Mouse (Mus musculus) frontal cortex, postnatal 25 days (tissue): ENCODE results near the gene Grin1.

Source experiments
- DNase-seq, 2 experiments: peaks; one replicate each; pipeline ENCODE4 v3.0.0; 2022; ENCODE audit warnings: low spot score in 2 of 2

Grin1 gene

GRCm38 (mm10) chr2:25318971-25319773 lies at the start of gene Grin1:
Grin1 (minus strand) TSS chr2:25319187.
- DNase-seq: peak; percentile 71 to 77

- peak in 1 of 2 experiments; percentile 41 for DNase-seq
These were observed 46.2 kb upstream of the Grin1 start, which contains the start of gene Uap1l1 for GRCm38 (mm10) chr2:25365091-25365761. Uap1l1 (minus strand) TSS chr2:25365682.

- no peak for DNase-seq
These were observed 45.7 kb upstream of the Grin1 start for GRCm38 (mm10) chr2:25364761-25365090.

- no peak for DNase-seq
These were observed 45.3 kb upstream of the Grin1 start for GRCm38 (mm10) chr2:25364313-25364712.

- DNase-seq: no peak
These were observed 44.6 kb upstream of the Grin1 start for GRCm38 (mm10) chr2:25363478-25364178.

- no peak for DNase-seq
These were observed 40.9 kb upstream of the Grin1 start for GRCm38 (mm10) chr2:25359848-25360247.

GRCm38 (mm10) chr2:25356208-25357079 lies 37.5 kb upstream of the Grin1 start, which contains the start of gene Dpp7:
Dpp7 (minus strand) TSS chr2:25356359.
- peak; percentile 54 to 73 for DNase-seq

- DNase-seq: no peak
These were observed 36.6 kb upstream of the Grin1 start for GRCm38 (mm10) chr2:25355419-25356066.

GRCm38 (mm10) chr2:25354211-25354610 lies 35.2 kb upstream of the Grin1 start:
- DNase-seq: no peak

- DNase-seq: no peak
These were observed 31.7 kb upstream of the Grin1 start for GRCm38 (mm10) chr2:25350701-25351100.

- DNase-seq: no peak
These were observed 30.5 kb upstream of the Grin1 start for GRCm38 (mm10) chr2:25349499-25349898.

GRCm38 (mm10) chr2:25348162-25348561 lies 29.2 kb upstream of the Grin1 start:
- no peak for DNase-seq

- DNase-seq: no peak
These were observed 19.3 kb upstream of the Grin1 start for GRCm38 (mm10) chr2:25338303-25338702.

- no peak for DNase-seq
These were observed 14.6 kb upstream of the Grin1 start for GRCm38 (mm10) chr2:25333569-25333968.

- DNase-seq: peak; percentile 98 to 100
These were observed 13.5 kb upstream of the Grin1 start, which contains the start of gene Man1b1 for GRCm38 (mm10) chr2:25332286-25333160. Man1b1 (plus strand) TSS chr2:25332338.

GRCm38 (mm10) chr2:25331470-25331869 lies 12.5 kb upstream of the Grin1 start:
- DNase-seq: no peak

GRCm38 (mm10) chr2:25328440-25328839 lies 9.5 kb upstream of the Grin1 start:
- DNase-seq: no peak

GRCm38 (mm10) chr2:25326036-25326435 lies 7.0 kb upstream of the Grin1 start:
- no peak for DNase-seq

- no peak for DNase-seq
These were observed 1.1 kb upstream of the Grin1 start for GRCm38 (mm10) chr2:25320084-25320483.
